Mouse (Mus musculus) CH12.LX (cell line): ENCODE results near the gene Alad. TPM values are rescaled to one million over a fixed set of nuclear protein-coding genes. Genes with fewer than 3 reads are reported as not detected.

Experiments used
- DNase-seq: peaks from one replicate; pipeline ENCODE4 v3.0.0-alpha.2; 2013; ENCODE audit errors: extremely low read depth
- H3K27ac ChIP-seq: 2 replicates; pipeline ENCODE4 v1.5.1; 2012; ENCODE audit warnings: low read depth, mild to moderate bottlenecking, control low read depth, moderate library complexity; ENCODE audit not compliant: insufficient read depth
- H3K27me3 ChIP-seq: replicated peaks from 2 replicates; pipeline ENCODE3; 2012; ENCODE audit warnings: inconsistent platforms
- H3K36me3 ChIP-seq, 2 experiments: replicated peaks in 1 of 2; 2 replicates each; pipeline versions ENCODE3 to v1.6.1; 2012; ENCODE audit warnings: inconsistent platforms in 1 of 2, low read length in 1 of 2, mild to moderate bottlenecking in 1 of 2, mixed read lengths in 1 of 2, moderate library complexity in 1 of 2; ENCODE audit not compliant: control insufficient read depth in 1 of 2, insufficient read depth in 1 of 2
- H3K4me1 ChIP-seq, 2 experiments: 2 replicates each; pipeline ENCODE4 v1.6.1; 2012; ENCODE audit warnings: inconsistent platforms in 1 of 2, moderate library complexity in 1 of 2; ENCODE audit not compliant: insufficient read depth in 2 of 2, control insufficient read depth in 1 of 2
- H3K4me2 ChIP-seq: 2 replicates; pipeline ENCODE4 v1.6.1; 2012; ENCODE audit warnings: low read depth, mild to moderate bottlenecking, control low read depth; ENCODE audit not compliant: poor library complexity, insufficient read depth, severe bottlenecking
- H3K4me3 ChIP-seq, 3 experiments: fragments of 150-350 bp in 1 of 3; sonication (generic) in 1 of 3; replicated peaks in 1 of 3; 2 replicates each; pipeline versions ENCODE3 to v1.5.1; 2011 to 2012; ENCODE audit warnings: low read depth in 2 of 3, low read length in 2 of 3, mild to moderate bottlenecking in 2 of 3, moderate library complexity in 2 of 3, control low read depth in 1 of 3, improper control_type of control experiment in 1 of 3, inconsistent platforms in 1 of 3, mixed read lengths in 1 of 3; ENCODE audit not compliant: poor library complexity in 1 of 3
- H3K79me2 ChIP-seq: replicated peaks from 2 replicates; pipeline ENCODE4 v1.6.1; 2012; ENCODE audit warnings: mild to moderate bottlenecking, moderate library complexity; ENCODE audit not compliant: control insufficient read depth, poor library complexity, insufficient read depth, severe bottlenecking; ENCODE audit errors: extremely low read depth
- H3K9ac ChIP-seq: 2 replicates; pipeline ENCODE4 v1.6.1; 2012; ENCODE audit warnings: low read depth, mild to moderate bottlenecking, control low read depth, moderate library complexity; ENCODE audit not compliant: insufficient read depth
- H3K9me3 ChIP-seq: replicated peaks from 2 replicates; pipeline ENCODE3; 2012; ENCODE audit warnings: low read length, inconsistent platforms, mixed read lengths
- CHD2 ChIP-seq: IDR thresholded peaks from 2 replicates; pipeline ENCODE4 v1.6.1; 2011; ENCODE audit warnings: low read length, improper control_type of control experiment
- CTCF ChIP-seq, 2 experiments: IDR thresholded peaks in 1 of 2; conservative IDR thresholded peaks in 1 of 2; 2 replicates each; pipeline ENCODE4 v1.5.1; 2011 to 2012; ENCODE audit warnings: low read depth in 2 of 2, low read length in 2 of 2, improper control_type of control experiment in 1 of 2, inconsistent platforms in 1 of 2, mild to moderate bottlenecking in 1 of 2, moderate library complexity in 1 of 2
- E2F4 ChIP-seq: IDR thresholded peaks from 2 replicates; pipeline ENCODE4 v1.6.1; 2011; ENCODE audit warnings: low read depth, low read length, improper control_type of control experiment; ENCODE audit not compliant: insufficient replicate concordance
- EP300 ChIP-seq: IDR thresholded peaks from 2 replicates; pipeline ENCODE4 v1.6.1; 2011; ENCODE audit warnings: low read length, improper control_type of control experiment
- ETS1 ChIP-seq: conservative IDR thresholded peaks from 2 replicates; pipeline ENCODE4 v1.6.1; 2012; ENCODE audit warnings: low read depth, mild to moderate bottlenecking, inconsistent platforms, low read length, improper control_type of control experiment, moderate library complexity
- GABPA ChIP-seq: IDR thresholded peaks from 2 replicates; pipeline ENCODE4 v1.6.1; 2012; ENCODE audit warnings: low read depth, low read length, improper control_type of control experiment, inconsistent platforms; ENCODE audit not compliant: insufficient replicate concordance
- HCFC1 ChIP-seq: IDR thresholded peaks from 2 replicates; pipeline ENCODE4 v1.6.1; 2012; ENCODE audit warnings: low read depth, mild to moderate bottlenecking, inconsistent platforms, low read length, improper control_type of control experiment
- IRF4 ChIP-seq: IDR thresholded peaks from 2 replicates; pipeline ENCODE4 v1.6.1; 2014; ENCODE audit warnings: low read depth, mild to moderate bottlenecking, inconsistent platforms, low read length, improper control_type of control experiment
- KAT2A ChIP-seq: IDR thresholded peaks from 2 replicates; pipeline ENCODE4 v1.6.1; 2012; ENCODE audit warnings: low read length, improper control_type of control experiment, inconsistent platforms; ENCODE audit not compliant: insufficient replicate concordance
- MEF2A ChIP-seq: IDR thresholded peaks from 2 replicates; pipeline ENCODE4 v1.6.1; 2014; ENCODE audit warnings: low read depth, mild to moderate bottlenecking, inconsistent platforms, low read length, improper control_type of control experiment, borderline replicate concordance
- POLR2A ChIP-seq: IDR thresholded peaks from 2 replicates; pipeline ENCODE4 v1.6.1; 2011; ENCODE audit warnings: low read depth, mild to moderate bottlenecking, improper control_type of control experiment, low read length
- POLR2AphosphoS2 ChIP-seq: IDR thresholded peaks from 2 replicates; pipeline ENCODE4 v1.6.1; 2011; ENCODE audit warnings: low read depth, low read length, improper control_type of control experiment
- RAD21 ChIP-seq: IDR thresholded peaks from 2 replicates; pipeline ENCODE4 v1.6.1; 2011; ENCODE audit warnings: low read depth, mild to moderate bottlenecking, low read length, improper control_type of control experiment, moderate library complexity
- SIN3A ChIP-seq: IDR thresholded peaks from 2 replicates; pipeline ENCODE4 v1.6.1; 2012; ENCODE audit warnings: low read length, improper control_type of control experiment, inconsistent platforms
- TCF12 ChIP-seq: IDR thresholded peaks from 2 replicates; pipeline ENCODE4 v1.6.1; 2014; ENCODE audit warnings: low read depth, mild to moderate bottlenecking, inconsistent platforms, low read length, improper control_type of control experiment
- USF1 ChIP-seq: IDR thresholded peaks from 2 replicates; pipeline ENCODE4 v1.6.1; 2014; ENCODE audit warnings: low read depth, mild to moderate bottlenecking, inconsistent platforms, low read length, improper control_type of control experiment
- ZKSCAN1 ChIP-seq: IDR thresholded peaks from 2 replicates; pipeline ENCODE4 v1.6.1; 2012; ENCODE audit warnings: low read depth, inconsistent platforms, low read length, improper control_type of control experiment, borderline replicate concordance
- dilution Hi-C: fragments of 300-500 bp; cut with MboI; formaldehyde crosslinking; loops from 2 replicates; pipeline ENCODE4 v1.14.3; 2020; ENCODE audit warnings: low sequenced_read_pairs; ENCODE audit not compliant: extremely low pct_unique_long_range_greater_than_20kb, extremely low pct_ligation_motif_present
- in situ Hi-C: fragments of 300-500 bp; cut with MboI; formaldehyde crosslinking; loops from 3 replicates; pipeline ENCODE4 v1.14.3; 2019; ENCODE audit warnings: low sequenced_read_pairs, low pct_ligation_motif_present, low pct_unique_long_range_greater_than_20kb, mixed read lengths
- polyA plus RNA-seq: library from polyadenylated mRNA; unstranded; fragments of >175 nt; gene quantifications from 2 replicates; pipeline ENCODE4 v1.2.1, GENCODE M21; 2012; ENCODE audit warnings: low read depth; ENCODE audit not compliant: insufficient read length
- total RNA-seq, 2 experiments: library from RNA; depleted of rRNA; stranded (reverse); fragments of 300-350 nt in 1 of 2; fragments of >200 nt in 1 of 2; gene quantifications; 2 replicates each; pipeline ENCODE4 v1.2.3; 2012 to 2014

Gene Alad
- total and polyA plus RNA-seq, 3 experiments = 35.1 to 79.0 (median 78.2) TPM

DNA sequence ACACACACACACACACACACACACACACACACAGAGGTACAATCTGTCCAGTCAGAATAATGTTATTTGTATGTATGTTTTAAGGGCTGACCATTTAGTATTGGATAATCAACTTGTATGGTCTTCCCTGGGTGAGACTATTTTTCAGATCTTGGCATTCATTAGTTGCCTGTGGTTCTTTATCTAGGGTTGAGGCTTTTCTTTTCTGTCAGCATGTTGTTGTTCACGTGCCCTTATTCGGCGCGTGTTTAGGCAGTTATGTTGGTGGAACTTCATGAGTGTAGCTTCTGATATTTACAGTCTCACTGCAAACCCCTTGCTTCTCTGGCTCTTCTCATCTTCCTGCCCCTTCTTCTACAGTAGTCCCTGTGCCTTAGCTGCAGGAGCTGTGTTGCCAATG, 7.9 kb upstream of the Alad start:
- Histone ChIP-seq H3K4me1 (peaks cover 10 to 25% of the 10 kb centered on the region in 2 experiments), H3K9me3 (no peaks in the 10 kb centered on the region), H3K4me2 (no peak overlapping the region), H3K36me3 (peaks cover 4 to 12% of the 10 kb centered on the region in 2 experiments), H3K27ac (no peak overlapping the region), H3K9ac (no peak overlapping the region), H3K4me3 (no peak overlapping the region), H3K27me3 (peaks cover 40% of the 10 kb centered on the region), H3K79me2 (peaks cover 5% of the 10 kb centered on the region)
- DNase-seq = no peak
- TF ChIP-seq USF1 = no peak
- TF ChIP-seq SIN3A = no peak
- in situ Hi-C loops = no loop called here
- dilution Hi-C loops = no loop called here

DNA sequence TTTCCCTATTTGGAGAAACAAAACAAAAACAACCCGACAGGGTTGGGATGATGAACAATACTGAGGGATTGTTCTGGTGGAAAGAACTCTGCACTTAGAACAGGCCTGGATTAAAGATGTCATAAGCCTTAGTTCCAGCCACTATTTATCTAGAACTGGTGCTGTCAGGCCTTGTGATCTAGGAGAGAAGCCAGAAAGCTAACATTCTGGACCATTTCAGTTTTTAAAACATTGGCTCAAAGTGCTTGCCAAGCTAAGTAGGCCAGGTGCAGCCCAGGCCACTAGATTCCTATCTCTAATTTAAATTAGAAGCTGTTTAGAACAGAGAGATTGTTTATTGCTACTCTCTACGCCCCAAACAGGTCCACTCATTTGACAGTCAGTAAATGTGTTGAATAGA, 6.5 kb upstream of the Alad start:
- H3K4me3 ChIP-seq = no peak overlapping the region
- dilution Hi-C loops = no loop called here
- no peak for TF ChIP-seq HCFC1
- TF ChIP-seq CTCF (conservative IDR thresholded peaks at IDR 0.05 in 1 of 2, IDR thresholded peaks at IDR 0.05 in 1 of 2; ENCODE audit: low read depth in 2 of 2, low read length in 2 of 2) = no peak
- TF ChIP-seq RAD21 = no peak
- no peak for TF ChIP-seq POLR2AphosphoS2
- TF ChIP-seq ZKSCAN1 = no peak
- no peak for TF ChIP-seq ETS1
- no peak for TF ChIP-seq USF1
- TF ChIP-seq KAT2A = no peak
- TF ChIP-seq POLR2A = no peak
- no peak for TF ChIP-seq E2F4
- no peak for TF ChIP-seq CHD2
- no peak for TF ChIP-seq TCF12
- no peak for TF ChIP-seq MEF2A
- TF ChIP-seq EP300 = no peak
- no peak for TF ChIP-seq IRF4
- no peak for TF ChIP-seq GABPA

More for the DNA sequence above, 6.5 kb upstream of the Alad start:
- no peak overlapping the region for H3K4me2 ChIP-seq
- in situ Hi-C loops = no loop called here
- H3K36me3 ChIP-seq = peaks cover 4 to 19% of the 10 kb centered on the region in 2 experiments
- H3K27ac ChIP-seq = no peak overlapping the region
- DNase-seq = no peak
- peaks cover 5% of the 10 kb centered on the region for H3K79me2 ChIP-seq
- peaks cover 36% of the 10 kb centered on the region for H3K27me3 ChIP-seq
- H3K9ac ChIP-seq = no peak overlapping the region
- no peaks in the 10 kb centered on the region for H3K9me3 ChIP-seq
- peaks cover 10 to 25% of the 10 kb centered on the region in 2 experiments for H3K4me1 ChIP-seq
